Mouse (Mus musculus): Measurements from ENCODE around the gene Eif2s1.

Gene Eif2s1

DNA sequence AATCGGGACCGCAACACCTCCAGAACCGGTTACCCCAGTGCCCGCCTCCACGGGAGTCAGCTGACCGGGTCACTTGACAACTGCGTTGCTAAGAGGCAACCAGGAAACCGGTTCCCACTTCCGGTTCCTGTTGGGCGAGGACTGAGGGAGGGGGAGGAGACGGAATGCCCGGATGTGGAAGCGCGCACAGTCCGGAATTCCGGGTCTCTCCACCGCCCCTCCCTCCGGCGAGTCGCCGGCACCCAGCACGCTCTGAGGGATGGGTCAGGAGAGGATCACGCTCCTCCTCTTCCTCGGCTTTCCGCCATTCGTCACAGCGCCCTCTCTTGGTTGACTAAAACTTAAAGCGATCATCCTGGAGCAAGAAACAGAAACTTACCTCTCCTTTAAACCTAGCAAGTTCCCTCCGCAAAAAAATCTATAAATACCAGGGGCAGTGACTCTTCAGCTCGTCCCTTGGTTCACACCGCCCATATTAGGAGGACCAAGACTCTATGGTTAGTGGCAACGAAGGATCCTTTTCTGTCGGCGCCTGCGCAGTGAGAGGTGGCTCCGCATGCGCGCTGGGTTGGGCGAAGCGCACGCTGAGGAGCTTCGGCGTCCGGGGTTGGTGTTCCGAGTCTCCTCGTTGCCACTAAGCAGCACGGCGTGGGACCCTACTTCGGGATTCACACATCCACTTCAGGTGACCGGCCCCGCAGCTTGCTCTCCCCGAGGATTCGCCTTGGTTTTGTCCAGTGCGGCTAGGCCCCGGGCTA is at the start of gene Eif2s1, which contains the start of gene Atp6v1d:
Eif2s1 (plus strand) TSS at position 324 of the 758 bp plus-strand sequence.
Atp6v1d (minus strand) TSS at position 143 of the 758 bp plus-strand sequence.
- peak; percentile 99 for DNase-seq

DNA sequence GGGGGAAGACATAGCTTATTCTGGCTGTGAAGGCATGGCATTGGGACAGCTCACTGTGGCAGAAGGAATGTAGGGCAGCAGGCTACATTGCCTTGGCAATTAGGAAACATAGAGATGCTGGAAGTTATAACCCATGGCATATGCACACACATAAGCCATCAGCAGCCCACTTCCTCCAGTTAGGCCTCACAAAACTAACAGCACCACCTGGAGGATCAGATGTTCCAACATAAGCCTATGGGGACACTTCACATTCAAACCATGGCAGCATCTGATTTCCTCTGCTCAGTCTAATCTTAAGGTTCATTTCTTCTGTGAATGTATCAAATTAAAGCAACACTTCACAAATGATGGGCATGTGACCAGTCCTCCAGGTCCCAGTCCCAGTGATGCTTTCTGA is 47.2 kb upstream of the Eif2s1 start:
- peak; percentile 11 for DNase-seq

GRCm38 (mm10) chr12:78834496-78834895 is 27.1 kb upstream of the Eif2s1 start:
- DNase-seq, result no peak

- no peak for DNase-seq
Observed at GRCm38 (mm10) chr12:78839906-78840305, 21.7 kb upstream of the Eif2s1 start.

- DNase-seq, result no peak
Observed at GRCm38 (mm10) chr12:78842429-78842828, 19.2 kb upstream of the Eif2s1 start.

DNA sequence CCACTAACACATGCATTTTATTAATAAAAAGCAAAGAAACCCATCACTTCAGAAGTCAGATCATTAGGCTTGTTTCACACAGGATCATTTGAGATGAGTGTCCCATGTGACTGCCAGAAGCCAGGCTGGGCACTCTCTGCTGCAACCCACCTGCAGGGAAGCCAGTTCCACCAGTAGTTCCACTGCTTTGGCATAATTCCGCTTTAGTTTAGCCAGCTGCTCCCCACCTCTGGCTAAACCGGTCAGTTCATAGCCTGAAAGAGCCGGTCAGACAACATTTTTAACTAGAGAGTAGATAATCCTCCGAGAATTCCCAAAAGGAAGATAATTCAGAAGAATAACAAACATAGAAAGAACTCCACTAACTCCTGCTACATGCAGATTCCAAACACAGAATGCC is 13.4 kb upstream of the Eif2s1 start:
- no peak for DNase-seq

DNA sequence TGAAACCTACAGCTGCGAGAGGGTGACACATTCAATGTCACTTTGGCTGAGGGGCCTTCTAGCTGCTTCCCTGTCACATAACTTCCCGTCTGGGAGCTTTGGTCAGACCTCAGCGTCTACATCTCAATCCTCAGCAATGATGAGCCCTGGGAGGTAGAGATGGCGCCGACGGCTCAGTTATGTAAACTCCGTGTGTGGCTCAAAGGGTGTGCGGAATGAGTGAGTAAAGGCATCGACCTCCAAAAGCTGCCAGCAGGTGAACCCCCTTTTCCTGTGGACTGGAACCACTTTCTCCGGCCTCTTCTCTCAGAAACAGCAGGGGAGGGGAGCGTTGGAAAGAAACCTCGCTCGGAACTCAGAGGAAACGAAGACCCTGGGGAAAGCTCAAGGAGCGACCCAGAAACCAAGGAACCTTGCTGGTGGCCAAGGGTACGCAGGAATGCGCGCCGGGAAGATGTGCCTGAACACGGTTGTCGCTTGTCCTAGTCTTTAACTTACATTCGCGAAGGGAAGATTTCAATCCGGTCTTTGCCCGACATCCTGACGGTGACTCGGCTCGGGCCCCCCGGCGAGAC is 611 bp upstream of the Eif2s1 start:
- no peak for DNase-seq

DNA sequence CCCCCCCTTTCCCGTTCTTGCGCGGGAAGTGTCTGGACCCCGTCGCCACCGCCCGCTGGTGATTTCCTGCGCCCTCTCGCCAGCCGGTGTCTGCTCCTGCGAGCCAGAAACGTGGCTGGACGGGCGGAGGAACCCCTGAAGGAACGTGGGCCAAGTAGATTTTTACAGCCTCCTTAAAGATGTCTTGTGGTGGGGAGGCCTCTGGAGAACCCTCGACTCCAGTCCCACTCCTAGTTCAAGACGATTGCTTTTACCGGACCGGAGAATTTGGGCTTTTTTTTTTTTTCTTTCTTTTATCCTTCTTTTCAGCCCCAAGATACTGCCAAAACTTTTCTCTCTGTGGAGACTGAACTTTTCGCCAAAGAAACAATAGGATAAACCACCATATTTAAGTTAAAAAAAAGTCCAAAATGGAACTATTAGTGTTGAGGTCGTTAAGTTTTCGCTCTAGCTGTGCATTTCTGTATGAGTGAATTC is 673 bp downstream of the Eif2s1 start:
- no peak for DNase-seq

- DNase-seq, result peak; percentile 25
Observed at GRCm38 (mm10) chr12:78865434-78865833, 3.8 kb downstream of the Eif2s1 start.

- no peak for DNase-seq
Observed at GRCm38 (mm10) chr12:78868115-78868514, 6.5 kb downstream of the Eif2s1 start.

DNA sequence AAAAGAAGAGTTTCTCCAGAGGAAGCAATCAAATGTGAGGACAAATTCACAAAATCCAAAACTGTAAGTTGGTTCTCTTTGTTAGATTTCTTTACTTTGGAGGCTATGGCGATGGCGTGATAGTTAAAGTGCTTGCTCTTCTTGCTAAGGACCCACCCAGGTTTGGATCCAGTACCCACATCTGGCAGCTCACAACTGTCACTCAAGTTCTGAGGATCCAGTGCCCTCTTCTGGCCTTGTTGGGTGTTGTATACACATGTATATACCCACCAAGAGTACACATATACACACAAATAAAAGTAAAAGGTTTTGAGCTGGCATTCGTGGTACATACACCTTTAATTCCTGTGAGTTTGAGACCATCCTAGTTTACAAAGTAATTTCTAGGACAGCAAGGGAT is 13.0 kb downstream of the Eif2s1 start:
- no peak for DNase-seq

DNA sequence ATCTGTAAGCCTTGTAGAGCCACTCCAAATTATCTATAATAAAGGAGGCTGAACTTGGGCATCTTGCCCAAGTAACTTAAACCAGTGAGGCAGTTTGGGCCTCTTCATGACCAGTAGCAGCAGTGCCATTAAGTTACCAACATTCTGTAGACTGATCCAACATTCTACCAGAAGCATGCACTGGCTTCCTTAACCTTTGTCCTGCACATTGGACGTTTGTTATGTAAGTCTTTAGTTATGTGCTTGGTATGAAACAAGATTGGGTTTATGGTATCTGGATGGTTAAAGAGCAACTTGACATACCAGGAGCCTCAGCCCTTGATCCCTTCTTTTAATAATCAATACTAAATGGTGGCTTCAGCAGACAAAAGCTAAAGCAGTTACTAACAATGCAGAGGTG is 28.4 kb downstream of the Eif2s1 start:
- no peak for DNase-seq

- DNase-seq, result no peak
Observed at GRCm38 (mm10) chr12:78891149-78891548, 29.5 kb downstream of the Eif2s1 start.

- DNase-seq, result no peak
Observed at GRCm38 (mm10) chr12:78897861-78898260, 36.2 kb downstream of the Eif2s1 start.

GRCm38 (mm10) chr12:78901467-78901866 is 39.8 kb downstream of the Eif2s1 start:
- no peak for DNase-seq

DNA sequence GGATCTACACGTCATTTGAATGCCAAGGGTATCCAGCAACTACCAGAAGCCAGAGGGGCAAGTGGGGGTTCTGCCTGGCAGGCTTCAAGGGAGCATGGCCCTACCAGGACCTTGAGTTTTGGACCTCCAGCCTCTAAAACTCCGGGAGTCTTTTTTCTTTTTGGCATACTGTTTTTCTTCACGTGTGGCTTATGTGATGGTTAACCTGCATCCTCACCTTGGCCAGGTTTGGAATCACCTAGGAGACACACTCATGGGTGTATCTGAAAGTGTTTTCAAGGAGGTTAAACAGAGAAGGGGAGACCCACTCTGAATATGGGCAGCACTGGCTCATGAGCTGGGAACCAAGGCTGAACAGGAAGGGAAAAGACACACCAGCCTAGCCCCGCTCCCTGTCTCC is 41.7 kb downstream of the Eif2s1 start:
- no peak for DNase-seq

DNA sequence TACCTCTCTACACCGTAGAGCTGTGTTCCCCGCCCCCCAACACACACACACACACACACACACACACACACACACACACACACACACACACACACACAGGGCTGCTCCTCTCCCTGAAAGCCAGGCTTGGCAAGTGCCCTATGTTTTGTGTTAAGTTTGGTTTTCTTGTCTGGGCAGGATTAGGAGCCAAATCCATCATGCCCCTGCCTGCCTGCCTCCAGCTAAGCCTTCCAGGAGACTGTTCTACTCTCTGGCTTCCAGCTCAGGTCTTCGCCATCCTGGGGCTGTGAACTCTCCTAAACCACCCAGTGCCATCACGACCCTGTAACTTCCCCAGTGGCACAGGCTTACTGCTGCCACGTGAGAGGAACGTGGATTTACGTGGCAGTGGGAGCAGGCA is 42.9 kb downstream of the Eif2s1 start:
- no peak for DNase-seq

DNA sequence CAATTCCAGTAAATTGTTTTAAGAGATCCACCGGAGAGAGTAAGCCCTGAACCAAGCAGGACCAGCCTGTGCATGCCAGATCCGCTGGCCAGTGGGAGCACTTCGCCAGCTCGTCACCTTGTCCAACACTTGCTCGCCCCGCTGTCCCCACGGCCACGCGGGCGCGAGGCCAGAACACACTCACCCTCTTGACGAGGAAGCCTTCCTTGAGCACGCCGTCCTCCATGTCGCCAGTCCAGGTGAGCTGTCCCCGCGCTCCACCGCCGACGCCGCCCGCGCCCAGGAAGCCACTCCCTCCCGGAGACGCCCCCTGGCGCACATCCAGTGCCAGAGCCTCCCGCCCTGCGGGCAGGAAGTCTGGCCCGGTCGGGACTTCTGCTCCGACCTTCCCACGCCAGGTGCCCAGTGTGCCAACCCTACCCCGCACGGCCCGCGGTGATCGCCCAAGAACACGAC is 45.1 kb downstream of the Eif2s1 start, which contains the start of gene Plek2:
Plek2 (minus strand) TSS at position 258 of the 456 bp plus-strand sequence.
- DNase-seq, result peak; percentile 83

DNA sequence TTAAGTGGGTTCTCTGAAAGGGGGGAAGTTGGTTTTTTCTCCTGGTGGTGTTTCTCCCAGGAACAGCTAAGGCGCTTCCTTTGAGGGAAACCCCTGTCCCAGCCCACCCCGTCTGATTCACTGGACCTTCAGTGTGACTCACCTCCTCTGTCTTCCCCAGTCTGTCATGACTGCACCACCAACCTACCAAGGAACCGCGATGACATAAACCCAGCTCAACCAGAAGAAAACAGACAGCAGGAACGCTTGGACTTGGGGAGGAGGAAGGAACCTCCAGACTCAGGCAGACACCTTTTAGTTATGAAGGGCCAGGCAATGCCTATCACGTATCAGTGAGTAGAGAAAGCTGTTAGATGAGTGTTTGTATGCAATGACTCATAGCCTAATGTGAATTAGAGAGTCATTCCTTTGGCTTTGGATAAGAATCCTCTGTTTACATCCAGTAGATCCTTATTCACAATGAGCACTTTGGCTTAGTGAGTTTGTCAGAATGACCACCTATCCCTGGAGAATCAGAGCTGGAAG is 46.5 kb downstream of the Eif2s1 start:
- DNase-seq, result no peak

- no peak for DNase-seq
Observed at GRCm38 (mm10) chr12:78910684-78911461, 49.3 kb downstream of the Eif2s1 start.

- DNase-seq, result peak; percentile 42
Observed at GRCm38 (mm10) chr12:78911707-78912417, 50.2 kb downstream of the Eif2s1 start.

- DNase-seq, result no peak
Observed at GRCm38 (mm10) chr12:78914458-78914857, 52.8 kb downstream of the Eif2s1 start.

All from lung, postnatal 10 days (tissue).